Mouse (Mus musculus): Measurements from ENCODE around the gene Spcs3.
"Not testable (repeated sequence)": the region's sequence is repeated elsewhere in the genome, so short reads cannot be mapped to it uniquely, and the experiment has no call there.

Spcs3 gene

GRCm38 (mm10) chr8:54529382-54530296 lies at the start of gene Spcs3, which contains the start of gene Asb5:
Spcs3 (minus strand) TSS chr8:54529998.
Asb5 (plus strand) TSS chr8:54529580.
- peak; percentile 98 to 99 for DNase-seq

GRCm38 (mm10) chr8:54570618-54571609 lies 41.1 kb upstream of the Spcs3 start:
- DNase-seq: no peak

DNA sequence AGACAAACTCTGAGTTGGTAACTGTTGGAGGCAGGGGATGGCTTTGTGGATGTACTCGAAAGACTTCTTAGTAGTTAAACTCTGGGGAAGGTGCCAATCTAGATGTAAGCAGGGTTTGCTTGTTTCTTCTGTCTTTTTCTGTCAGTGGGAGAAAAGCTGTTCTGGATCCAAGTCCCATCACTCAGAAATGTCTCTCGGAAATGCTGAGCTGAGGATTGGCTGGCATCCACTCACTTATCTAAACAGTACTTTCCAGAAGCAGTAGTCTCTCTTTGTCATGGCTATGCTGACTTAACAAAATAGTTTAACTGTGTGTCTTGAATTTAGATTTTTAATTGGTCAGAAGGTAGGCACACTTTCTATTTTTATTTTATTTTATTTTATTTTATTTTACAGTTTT lies 37.4 kb upstream of the Spcs3 start:
- no peak for DNase-seq

DNA sequence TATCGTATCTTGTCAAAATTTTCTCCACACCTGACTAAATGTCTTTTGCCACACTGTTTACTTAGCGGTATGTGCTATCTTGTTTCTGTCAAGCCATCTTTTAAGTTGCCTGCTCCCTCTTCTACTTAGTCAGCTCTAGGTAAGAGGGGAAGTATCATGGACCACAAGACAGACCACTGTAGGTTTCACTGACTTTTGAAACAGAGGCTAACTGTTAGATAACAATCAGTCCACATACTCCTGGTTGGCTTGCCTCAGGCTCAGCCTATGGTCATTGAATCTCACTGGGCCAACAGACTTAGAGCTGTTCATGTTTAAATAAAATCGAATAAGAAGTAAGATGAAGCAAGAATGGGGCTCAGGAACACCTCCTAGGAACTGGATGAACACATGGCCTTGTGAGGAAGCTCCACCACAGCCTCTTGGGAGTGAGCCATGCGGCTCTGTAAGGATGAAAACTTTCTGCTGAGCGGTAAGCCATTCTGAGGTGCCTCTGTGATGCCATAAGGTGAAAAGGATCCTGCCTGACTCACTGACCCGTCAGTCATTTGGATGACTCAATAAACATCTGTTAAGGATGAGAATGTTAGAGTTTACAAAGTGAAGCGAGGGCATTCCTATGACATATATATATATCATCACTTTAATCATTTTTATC lies 35.9 kb upstream of the Spcs3 start:
- DNase-seq: no peak

DNA sequence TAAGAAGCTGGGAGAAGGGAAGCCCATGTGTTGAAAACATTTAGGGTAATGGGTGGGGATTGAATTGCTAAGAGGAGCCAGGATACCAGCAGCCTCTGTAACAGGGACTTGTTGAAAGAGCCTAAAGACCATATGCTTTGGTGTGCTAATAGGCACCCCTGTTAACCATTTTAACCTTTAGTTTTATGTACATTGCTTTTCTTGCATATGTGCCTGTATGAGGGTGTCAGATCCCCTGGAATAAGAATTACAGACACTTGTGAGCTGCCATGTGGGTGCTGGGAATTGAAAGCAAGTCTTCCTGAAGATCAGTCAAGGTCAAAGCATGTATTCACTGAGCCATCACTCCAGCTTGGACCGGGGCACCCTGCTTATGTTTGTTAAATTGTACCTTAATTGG lies 35.4 kb upstream of the Spcs3 start:
- no peak for DNase-seq

DNA sequence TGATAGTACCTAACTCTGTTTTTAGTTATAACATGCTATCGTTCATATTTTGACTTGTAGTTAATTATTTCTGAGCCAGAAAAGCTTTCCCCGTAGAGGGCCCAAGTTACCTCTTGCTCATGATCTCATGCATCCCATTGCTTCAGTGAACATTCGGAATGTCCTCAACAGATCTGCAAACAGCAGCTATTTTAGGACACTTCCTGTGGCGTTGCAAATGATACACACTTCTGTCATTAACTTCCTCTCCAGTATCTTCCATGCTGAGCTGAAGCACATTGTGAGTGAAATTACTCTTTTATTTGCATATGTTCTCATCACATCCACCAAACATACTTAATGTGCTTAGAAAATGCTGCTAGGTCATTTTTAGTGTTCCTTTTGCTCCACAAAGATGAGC lies 32.3 kb upstream of the Spcs3 start:
- DNase-seq: no peak

- DNase-seq: no peak
These were observed 25.1 kb upstream of the Spcs3 start for GRCm38 (mm10) chr8:54554921-54555320.

GRCm38 (mm10) chr8:54550026-54550574 lies 20.3 kb upstream of the Spcs3 start:
- DNase-seq: peak in 1 of 2 experiments; percentile 15

GRCm38 (mm10) chr8:54548383-54548782 lies 18.6 kb upstream of the Spcs3 start:
- DNase-seq: peak; percentile 33 to 37

GRCm38 (mm10) chr8:54541331-54541730 lies 11.5 kb upstream of the Spcs3 start:
- DNase-seq: no peak

- DNase-seq: no peak
These were observed 7.5 kb upstream of the Spcs3 start for GRCm38 (mm10) chr8:54537285-54537684.

DNA sequence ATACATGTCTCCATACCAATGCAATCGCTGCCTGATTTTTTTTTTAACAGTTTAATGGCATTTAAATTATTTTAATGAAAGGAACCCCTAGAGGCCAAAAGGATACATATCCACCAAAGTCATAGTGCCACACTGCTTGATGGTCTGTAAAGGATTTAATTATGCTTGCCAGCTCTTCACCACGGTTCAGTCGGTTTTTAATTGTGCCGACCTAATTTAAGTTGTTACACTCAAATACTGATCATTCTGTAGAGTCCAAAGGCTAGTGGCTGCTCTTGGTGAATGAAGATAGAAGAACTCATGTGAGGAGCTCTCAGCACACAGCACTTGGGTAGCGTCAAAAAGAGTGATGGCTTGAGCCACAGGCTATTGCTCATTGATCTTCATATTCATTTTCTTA lies 5.4 kb upstream of the Spcs3 start:
- no peak for DNase-seq

- DNase-seq: no peak
These were observed 1.2 kb downstream of the Spcs3 start for GRCm38 (mm10) chr8:54528571-54528970.

DNA sequence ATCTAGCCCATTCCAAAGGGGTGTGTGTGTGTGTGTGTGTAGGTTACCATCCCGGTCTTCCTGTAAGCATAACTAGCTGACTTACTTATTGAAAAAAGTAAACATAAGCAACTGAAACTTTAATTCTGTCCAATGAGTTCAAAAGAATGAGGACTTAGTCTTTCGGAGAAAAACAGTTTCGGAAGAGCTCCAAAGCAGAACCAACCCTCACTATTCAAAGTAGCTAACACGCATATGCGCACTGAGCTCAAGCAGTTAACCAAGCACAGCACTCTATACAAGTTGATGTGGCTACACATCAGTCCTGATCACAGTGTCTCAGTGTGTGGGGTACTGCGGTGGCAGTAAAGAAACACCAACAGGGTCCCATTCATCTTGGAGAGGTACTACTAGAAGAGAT lies 3.1 kb downstream of the Spcs3 start:
- no peak for DNase-seq

DNA sequence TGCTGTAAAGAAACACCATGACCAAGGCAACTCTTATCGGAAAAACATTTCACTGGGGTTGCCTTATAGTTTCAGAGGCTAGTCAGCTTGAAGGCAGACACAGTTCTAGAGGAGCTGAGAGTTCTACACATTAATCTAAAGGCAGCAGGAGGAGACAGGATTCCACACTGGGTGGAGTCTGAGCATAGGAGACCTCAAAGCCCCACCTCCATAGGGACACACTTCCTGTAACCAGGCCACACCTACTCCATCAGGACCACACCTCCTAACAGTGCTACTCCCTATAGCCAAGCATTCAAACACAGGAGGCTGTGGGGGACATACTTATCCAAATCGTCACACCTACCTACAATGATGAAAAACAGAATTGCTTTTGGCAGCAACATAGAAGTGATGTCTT lies 4.2 kb downstream of the Spcs3 start:
- no peak for DNase-seq

DNA sequence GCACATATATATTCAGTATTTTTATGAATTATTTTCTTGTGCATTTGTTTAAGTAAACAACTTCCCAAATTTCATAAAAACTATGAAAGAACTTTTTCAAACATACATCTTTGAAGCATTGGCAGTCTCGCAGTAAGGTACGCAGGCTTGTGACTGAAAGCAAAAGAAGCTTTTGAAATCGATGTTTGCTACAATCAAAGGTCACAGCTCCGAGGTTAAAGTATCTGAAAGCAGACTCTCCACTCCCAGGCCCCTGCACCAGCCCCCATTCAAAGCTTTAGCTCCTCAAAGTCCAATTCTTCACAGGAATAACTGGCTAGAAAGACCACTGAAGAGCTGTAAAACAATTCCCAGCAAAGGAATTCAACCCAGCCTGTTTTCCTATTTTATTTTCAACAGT lies 9.3 kb downstream of the Spcs3 start:
- no peak for DNase-seq

DNA sequence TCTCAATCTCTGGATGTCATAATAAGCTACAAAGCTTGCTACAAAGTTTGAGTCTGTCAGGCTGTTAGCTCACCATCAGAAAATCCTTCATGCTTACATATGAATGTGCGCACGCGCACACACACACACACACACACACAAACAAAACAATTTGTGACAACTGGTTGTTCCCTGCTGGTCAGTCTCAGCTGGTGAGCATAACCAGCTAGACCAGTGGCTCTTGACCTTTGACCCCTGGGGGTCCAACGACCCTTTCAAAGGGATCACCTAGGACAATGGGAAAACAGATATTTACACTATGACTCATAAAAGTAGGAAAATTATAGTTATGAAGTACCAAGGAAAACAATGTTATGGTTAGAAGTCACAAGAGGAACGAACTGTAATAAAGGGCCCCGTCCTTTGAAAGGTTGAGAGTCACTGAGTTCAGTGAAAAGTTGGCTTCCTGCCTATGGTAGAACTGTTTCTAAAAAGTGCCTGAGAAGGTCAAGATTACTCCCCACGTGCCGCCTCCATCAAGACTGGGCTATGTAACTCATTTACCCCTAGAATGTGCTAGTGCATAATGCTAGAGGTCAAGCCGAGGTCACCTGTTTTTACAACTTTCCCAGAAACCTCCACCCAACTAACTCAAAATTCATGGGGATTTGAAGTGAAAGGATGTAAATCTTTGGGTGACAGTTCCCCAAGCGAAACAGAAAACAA lies 10.9 kb downstream of the Spcs3 start:
- no peak for DNase-seq

GRCm38 (mm10) chr8:54512200-54512599 lies 17.6 kb downstream of the Spcs3 start:
- not testable (repeated sequence) for DNase-seq

DNA sequence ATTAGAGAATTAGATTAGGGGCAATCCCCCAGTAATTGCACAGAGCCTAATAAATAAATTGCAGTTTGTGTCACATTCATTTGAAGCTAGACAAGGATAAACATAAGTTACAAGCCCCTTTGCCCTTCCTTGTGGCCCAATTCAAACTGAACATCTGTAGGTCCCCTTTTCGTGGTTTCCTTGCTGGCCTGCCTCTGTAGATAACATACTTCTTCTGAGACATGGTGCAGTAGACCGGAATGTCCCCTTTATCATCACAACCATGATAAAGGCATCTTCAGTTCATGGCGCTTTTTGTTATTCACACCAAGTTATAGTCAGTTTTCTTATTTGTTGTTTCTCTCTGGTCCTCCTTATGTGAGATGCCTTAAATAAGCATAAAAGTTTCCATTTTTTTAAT lies 18.0 kb downstream of the Spcs3 start:
- DNase-seq: no peak

- DNase-seq: peak; percentile 25 to 28
These were observed 20.5 kb downstream of the Spcs3 start for GRCm38 (mm10) chr8:54509221-54509721.

DNA sequence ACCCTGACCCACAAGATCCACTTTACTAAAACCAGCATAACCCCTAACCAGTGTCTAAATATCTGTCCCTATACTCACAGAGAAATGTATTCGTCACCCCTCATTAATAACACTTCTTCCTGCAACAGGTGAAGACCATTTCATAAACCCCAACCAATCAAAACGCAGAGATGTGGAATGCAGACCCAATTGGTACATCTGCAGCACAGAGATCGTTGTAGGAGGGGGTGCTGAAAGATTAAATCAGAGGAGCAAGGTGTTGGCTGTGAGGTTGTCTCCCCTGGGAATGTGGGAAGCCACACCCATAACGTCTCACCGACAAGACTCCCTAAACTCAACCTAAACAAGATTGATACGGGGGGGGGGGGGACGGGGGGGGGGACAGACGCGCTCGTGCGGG lies 21.0 kb downstream of the Spcs3 start:
- DNase-seq: no peak

GRCm38 (mm10) chr8:54508096-54508456 lies 21.7 kb downstream of the Spcs3 start:
- DNase-seq: no peak

Measured in cerebellum, postnatal 14 days (tissue).